Mouse (Mus musculus): ENCODE measurements around the gene Gm26657.

Gene Gm26657

GRCm38 (mm10) chr4:56740020-56740485, at the start of gene Gm26657:
Gene Gm26657 (plus strand): TSS chr4:56740070.
- DNase-seq (ENCODE audit: low read depth, low spot score) = no peak

GRCm38 (mm10) chr4:56696401-56696800, 43.5 kb upstream of the Gm26657 start:
- DNase-seq (ENCODE audit: low read depth, low spot score) = no peak

GRCm38 (mm10) chr4:56698671-56699070, 41.2 kb upstream of the Gm26657 start:
- no peak for DNase-seq (ENCODE audit: low read depth, low spot score)

- no peak for DNase-seq (ENCODE audit: low read depth, low spot score)
Measured at GRCm38 (mm10) chr4:56702234-56702633, 37.6 kb upstream of the Gm26657 start.

GRCm38 (mm10) chr4:56713155-56713554, 26.7 kb upstream of the Gm26657 start:
- no peak for DNase-seq (ENCODE audit: low read depth, low spot score)

- no peak for DNase-seq (ENCODE audit: low read depth, low spot score)
Measured at GRCm38 (mm10) chr4:56716801-56717200, 23.1 kb upstream of the Gm26657 start.

GRCm38 (mm10) chr4:56717932-56718331, 21.9 kb upstream of the Gm26657 start:
- no peak for DNase-seq (ENCODE audit: low read depth, low spot score)

GRCm38 (mm10) chr4:56718573-56719442, 21.1 kb upstream of the Gm26657 start:
- no peak for DNase-seq (ENCODE audit: low read depth, low spot score)

GRCm38 (mm10) chr4:56719456-56719855, 20.4 kb upstream of the Gm26657 start:
- no peak for DNase-seq (ENCODE audit: low read depth, low spot score)

- DNase-seq (ENCODE audit: low read depth, low spot score) = no peak
Measured at GRCm38 (mm10) chr4:56720403-56720802, 19.5 kb upstream of the Gm26657 start.

GRCm38 (mm10) chr4:56721469-56721868, 18.4 kb upstream of the Gm26657 start:
- no peak for DNase-seq (ENCODE audit: low read depth, low spot score)

- no peak for DNase-seq (ENCODE audit: low read depth, low spot score)
Measured at GRCm38 (mm10) chr4:56722346-56722745, 17.5 kb upstream of the Gm26657 start.

- DNase-seq (ENCODE audit: low read depth, low spot score) = no peak
Measured at GRCm38 (mm10) chr4:56723237-56723636, 16.6 kb upstream of the Gm26657 start.

GRCm38 (mm10) chr4:56725839-56726238, 14.0 kb upstream of the Gm26657 start:
- DNase-seq (ENCODE audit: low read depth, low spot score) = no peak

- no peak for DNase-seq (ENCODE audit: low read depth, low spot score)
Measured at GRCm38 (mm10) chr4:56740611-56741010, 741 bp downstream of the Gm26657 start.

- DNase-seq (ENCODE audit: low read depth, low spot score) = no peak
Measured at GRCm38 (mm10) chr4:56741041-56741493, 1.2 kb downstream of the Gm26657 start, which contains the start of gene Actl7b. Gene Actl7b (minus strand): TSS chr4:56741443.

- no peak for DNase-seq (ENCODE audit: low read depth, low spot score)
Measured at GRCm38 (mm10) chr4:56742698-56743097, 2.8 kb downstream of the Gm26657 start.

- DNase-seq (ENCODE audit: low read depth, low spot score) = no peak
Measured at GRCm38 (mm10) chr4:56743363-56744195, 3.7 kb downstream of the Gm26657 start, which contains the start of gene Actl7a. Gene Actl7a (plus strand): TSS chr4:56743413.

GRCm38 (mm10) chr4:56746345-56746744, 6.5 kb downstream of the Gm26657 start:
- DNase-seq (ENCODE audit: low read depth, low spot score) = no peak

GRCm38 (mm10) chr4:56747456-56747855, 7.6 kb downstream of the Gm26657 start:
- no peak for DNase-seq (ENCODE audit: low read depth, low spot score)

GRCm38 (mm10) chr4:56756021-56756420, 16.2 kb downstream of the Gm26657 start:
- DNase-seq (ENCODE audit: low read depth, low spot score) = no peak

- DNase-seq (ENCODE audit: low read depth, low spot score) = no peak
Measured at GRCm38 (mm10) chr4:56756966-56757600, 17.2 kb downstream of the Gm26657 start.
